Mouse (Mus musculus) myocyte (in vitro differentiated cells): ENCODE results near the gene Cldn22. TPM values are rescaled to one million over a fixed set of nuclear protein-coding genes. Genes with fewer than 3 reads are reported as not detected.

Experiments
- H3K27me3 ChIP-seq: one replicate; pipeline ENCODE4 v1.6.1; 2011; ENCODE audit not compliant: control insufficient read depth, insufficient read depth, insufficient read length
- H3K36me3 ChIP-seq: one replicate; pipeline ENCODE4 v1.6.1; 2011; ENCODE audit not compliant: control insufficient read depth, insufficient read depth
- H3K4me2 ChIP-seq: one replicate; pipeline ENCODE4 v1.6.1; 2011; ENCODE audit warnings: low read depth, control low read depth
- H3K4me3 ChIP-seq: one replicate; pipeline ENCODE4 v1.5.1; 2011; ENCODE audit warnings: mild to moderate bottlenecking, control low read depth, moderate library complexity
- H3K79me2 ChIP-seq: one replicate; pipeline ENCODE4 v1.6.1; 2011; ENCODE audit not compliant: control insufficient read depth, insufficient read depth
- H3ac ChIP-seq: one replicate; pipeline ENCODE4 v1.6.1; 2011; ENCODE audit not compliant: control insufficient read depth, insufficient read length
- CEBPB ChIP-seq: IDR thresholded peaks from 2 replicates; pipeline ENCODE4 v1.6.1; 2011; ENCODE audit warnings: mild to moderate bottlenecking, moderate library complexity; ENCODE audit not compliant: poor library complexity, insufficient read depth, severe bottlenecking
- E2F4 ChIP-seq: IDR thresholded peaks from one replicate; pipeline ENCODE4 v1.6.1; 2011; ENCODE audit warnings: mild to moderate bottlenecking, control low read depth, moderate library complexity; ENCODE audit not compliant: insufficient read depth
- MAX ChIP-seq: IDR thresholded peaks from one replicate; pipeline ENCODE4 v1.6.1; 2011; ENCODE audit warnings: low read depth, mild to moderate bottlenecking, control low read depth
- MYOD1 ChIP-seq, 3 experiments: IDR thresholded peaks; one replicate each; pipeline ENCODE4 v1.6.1; 2011; ENCODE audit warnings: control low read depth in 2 of 3, low read depth in 2 of 3, mild to moderate bottlenecking in 2 of 3, moderate library complexity in 1 of 3; ENCODE audit not compliant: insufficient read length in 2 of 3, control insufficient read depth in 1 of 3
- MYOG ChIP-seq, 3 experiments: IDR thresholded peaks; one replicate each; pipeline ENCODE4 v1.6.1; 2011; ENCODE audit warnings: control low read depth in 2 of 3, low read depth in 2 of 3, mild to moderate bottlenecking in 2 of 3; ENCODE audit not compliant: insufficient read length in 2 of 3, control insufficient read depth in 1 of 3, insufficient read depth in 1 of 3
- POLR2A ChIP-seq: IDR thresholded peaks from one replicate; pipeline ENCODE4 v1.6.1; 2011; ENCODE audit warnings: low read depth, mild to moderate bottlenecking, control low read depth, moderate library complexity; ENCODE audit not compliant: insufficient read length
- POLR2AphosphoS2 ChIP-seq: IDR thresholded peaks from one replicate; pipeline ENCODE4 v1.6.1; 2011; ENCODE audit warnings: low read depth, control low read depth; ENCODE audit not compliant: insufficient read length
- REST ChIP-seq: IDR thresholded peaks from one replicate; pipeline ENCODE4 v1.6.1; 2011; ENCODE audit warnings: mild to moderate bottlenecking, control low read depth, moderate library complexity; ENCODE audit not compliant: insufficient read depth, insufficient read length
- SRF ChIP-seq: IDR thresholded peaks from one replicate; pipeline ENCODE4 v1.6.1; 2011; ENCODE audit warnings: low read depth; ENCODE audit not compliant: control insufficient read depth, insufficient read length
- TCF12 ChIP-seq: IDR thresholded peaks from one replicate; pipeline ENCODE4 v1.6.1; 2011; ENCODE audit warnings: mild to moderate bottlenecking, control low read depth; ENCODE audit not compliant: poor library complexity, insufficient read depth, severe bottlenecking
- TCF3 ChIP-seq: IDR thresholded peaks from one replicate; pipeline ENCODE4 v1.6.1; 2011; ENCODE audit warnings: low read depth, control low read depth; ENCODE audit not compliant: insufficient read length
- USF1 ChIP-seq: IDR thresholded peaks from one replicate; pipeline ENCODE4 v1.6.1; 2011; ENCODE audit warnings: low read depth, mild to moderate bottlenecking, control low read depth, moderate library complexity
- polyA plus RNA-seq: library from polyadenylated mRNA; unstranded; fragments of >200 nt; fragmentation: generic; extraction: Trizol; gene quantifications from one replicate; pipeline ENCODE4 v1.2.1, GENCODE M21; 2012; ENCODE audit warnings: missing spikeins

Gene Cldn22
- polyA plus RNA-seq, 1 experiment: not detected

- Histone ChIP-seq H3K27me3 (no peaks in the 10 kb centered on the region), H3K4me3 (no peak overlapping the region), H3K79me2 (no peaks in the 10 kb centered on the region), H3K4me2 (no peak overlapping the region), H3K36me3 (peaks cover 16% of the 10 kb centered on the region), H3ac (no peak overlapping the region)
- TF ChIP-seq POLR2AphosphoS2 (no peak), E2F4 (no peak), USF1 (no peak)
Observed at GRCm38 (mm10) chr8:47825596-47825995, 1.3 kb downstream of the Cldn22 start.

GRCm38 (mm10) chr8:47826911-47827310 lies 2.6 kb downstream of the Cldn22 start:
- H3ac ChIP-seq: no peak overlapping the region
- no peaks in the 10 kb centered on the region for H3K27me3 ChIP-seq
- no peak overlapping the region for H3K4me3 ChIP-seq
- peaks cover 16% of the 10 kb centered on the region for H3K36me3 ChIP-seq
- no peaks in the 10 kb centered on the region for H3K79me2 ChIP-seq
- H3K4me2 ChIP-seq: no peak overlapping the region
- TF ChIP-seq POLR2AphosphoS2 (no peak), USF1 (no peak), CEBPB (no peak), TCF3 (no peak), MAX (no peak)

- no peak for TF ChIP-seq MAX
- no peak for TF ChIP-seq SRF
- TF ChIP-seq USF1: no peak
- no peak for TF ChIP-seq POLR2A
- no peak for TF ChIP-seq CEBPB
- TF ChIP-seq TCF12: no peak
- no peak for TF ChIP-seq POLR2AphosphoS2
- no peak for TF ChIP-seq E2F4
- no peak for TF ChIP-seq MYOD1 (IDR thresholded peaks at IDR 0.05; ENCODE audit: control insufficient read depth in 1 of 3, insufficient read length in 2 of 3, low read depth in 2 of 3)
- TF ChIP-seq REST: no peak
- no peak for TF ChIP-seq TCF3
- no peak for TF ChIP-seq MYOG (IDR thresholded peaks at IDR 0.05; ENCODE audit: control insufficient read depth in 1 of 3, insufficient read depth in 1 of 3, insufficient read length in 2 of 3, low read depth in 2 of 3)
- Histone ChIP-seq H3K27me3 (no peaks in the 10 kb centered on the region), H3ac (no peak overlapping the region), H3K79me2 (no peaks in the 10 kb centered on the region), H3K36me3 (peaks cover 16% of the 10 kb centered on the region), H3K4me3 (no peak overlapping the region), H3K4me2 (no peak overlapping the region)
Observed at GRCm38 (mm10) chr8:47832616-47833015, 8.3 kb downstream of the Cldn22 start.

GRCm38 (mm10) chr8:47833944-47834343 lies 9.7 kb downstream of the Cldn22 start:
- TF ChIP-seq USF1 (no peak), TCF12 (no peak), SRF (no peak), TCF3 (no peak), REST (no peak), E2F4 (no peak), MYOD1 (IDR thresholded peaks at IDR 0.05; ENCODE audit: control insufficient read depth in 1 of 3, insufficient read length in 2 of 3, low read depth in 2 of 3) (no peak), MAX (no peak)
- H3K4me3 ChIP-seq: no peak overlapping the region
- H3K36me3 ChIP-seq: peaks cover 14% of the 10 kb centered on the region
- no peak overlapping the region for H3K4me2 ChIP-seq
- no peaks in the 10 kb centered on the region for H3K27me3 ChIP-seq
- H3ac ChIP-seq: no peak overlapping the region
- no peaks in the 10 kb centered on the region for H3K79me2 ChIP-seq

GRCm38 (mm10) chr8:47843063-47843462 lies 18.8 kb downstream of the Cldn22 start:
- Histone ChIP-seq H3K27me3 (no peaks in the 10 kb centered on the region), H3ac (no peak overlapping the region), H3K4me3 (no peak overlapping the region), H3K36me3 (peaks cover 31% of the 10 kb centered on the region), H3K79me2 (no peaks in the 10 kb centered on the region), H3K4me2 (no peak overlapping the region)
- TF ChIP-seq MYOD1 (IDR thresholded peaks at IDR 0.05; ENCODE audit: control insufficient read depth in 1 of 3, insufficient read length in 2 of 3, low read depth in 2 of 3) (no peak), E2F4 (no peak), TCF12 (no peak), TCF3 (no peak), POLR2AphosphoS2 (no peak), MYOG (IDR thresholded peaks at IDR 0.05; ENCODE audit: control insufficient read depth in 1 of 3, insufficient read depth in 1 of 3, insufficient read length in 2 of 3, low read depth in 2 of 3) (no peak), CEBPB (no peak), MAX (no peak), REST (no peak), SRF (no peak), POLR2A (no peak)
